Mouse (Mus musculus) ES-Bruce4 (cell line): ENCODE measurements at regions not wholly inside any gene's neighbourhood (a gene's known extent, or its start where the extent isn't known, plus 50 kb on each side); places are given as distances from the start of the nearest gene placed in this dataset.

Source experiments
- CTCF ChIP-seq: IDR thresholded peaks from one replicate; pipeline ENCODE4 v1.8.1; 2011; ENCODE audit warnings: low read depth, low read length
- POLR2A ChIP-seq: IDR thresholded peaks from one replicate; pipeline ENCODE4 v1.8.1; 2011; ENCODE audit warnings: low read length; ENCODE audit not compliant: insufficient read depth

DNA sequence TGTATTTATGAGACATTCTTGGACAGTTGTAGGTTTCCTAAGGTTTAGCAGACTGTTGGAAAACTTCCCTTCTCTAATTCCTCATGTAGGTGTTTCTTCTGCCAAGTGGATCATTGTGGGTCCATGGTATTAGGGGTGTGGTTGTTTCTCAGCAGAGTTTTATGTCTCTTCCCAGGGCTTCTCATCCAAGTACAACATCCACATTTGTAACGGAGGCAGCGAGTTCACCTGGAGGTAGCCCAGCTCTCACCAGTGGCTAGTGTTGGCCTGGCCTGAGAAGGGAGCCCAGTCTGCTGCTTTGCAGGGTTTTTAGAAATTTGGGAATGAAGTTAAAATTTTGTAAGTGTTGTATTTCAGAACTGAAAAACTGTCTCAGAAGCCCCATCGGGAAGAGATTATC is 122.4 kb downstream of the Wnt5a start:
- no peak for TF ChIP-seq POLR2A
- no peak for TF ChIP-seq CTCF
